Comparison of ENCODE assay signal across 19 mouse cellular contexts in genomic region chr14:105858935-105859334, GRCm38 (mm10).
"Had no signal": no experiment of that assay in that cellular context is flagged by ENCODE, and none has a peak within 500 bp of the region (broad histone marks: within the 10 kb centered on the region; RNA-seq: fewer than 3 reads in every experiment).

No protein-coding gene starts in this region.

- H3K9me3 ChIP-seq: lung, embryonic 15.5 days; midbrain, embryonic 10.5 days; midbrain, embryonic 12.5 days had no signal

- DNase-seq: liver, postnatal 0 days; lung, adult 2 months; lung, postnatal 36 days; midbrain, embryonic 14.5 days; retina, postnatal 1 day; right cerebral cortex, adult 18-20 months; right cerebral cortex, postnatal 25 days; right cerebral cortex, postnatal 4 days; spleen, adult 18-20 months; thymus, adult 18-20 months; thymus, postnatal 14 days; thymus, postnatal 36 days had no signal

- H3K27ac ChIP-seq: lung, embryonic 15.5 days; macrophage; midbrain, embryonic 10.5 days; midbrain, embryonic 12.5 days; neural tube, embryonic 13.5 days; neural tube, embryonic 15.5 days had no signal

- H3K4me1 ChIP-seq: lung, embryonic 15.5 days; midbrain, embryonic 12.5 days; neural tube, embryonic 13.5 days; neural tube, embryonic 15.5 days had no signal

- H3K4me3 ChIP-seq: lung, embryonic 15.5 days; midbrain, embryonic 10.5 days; midbrain, embryonic 12.5 days; myocyte; neural tube, embryonic 13.5 days; neural tube, embryonic 15.5 days had no signal

- H3K36me3 ChIP-seq: lung, embryonic 15.5 days; midbrain, embryonic 10.5 days; midbrain, embryonic 12.5 days; neural tube, embryonic 13.5 days; neural tube, embryonic 15.5 days had no signal

- H3K27me3 ChIP-seq: lung, embryonic 15.5 days; neural tube, embryonic 13.5 days; neural tube, embryonic 15.5 days had no signal
